Mouse (Mus musculus): Measurements from ENCODE around the gene Dcakd. TPM values are rescaled to one million over a fixed set of nuclear protein-coding genes. Genes with fewer than 3 reads are reported as not detected.
A peak's percentile ranks its signal among the peaks of the same experiment; 100 is the strongest.

The Dcakd gene
- total RNA-seq (2017) = 15.5 to 32.4 TPM (median 15.8 TPM) in 3 replicates

GRCm38 (mm10) chr11:103028176-103028891 is at the start of gene Dcakd, which contains the start of gene Nmt1:
Gene Dcakd, minus strand, starts transcription at chr11:103028333.
Gene Nmt1, plus strand, starts transcription at chr11:103028190.
- peak; percentile 85 for ATAC-seq (replicated peaks; ENCODE audit: insufficient number of reproducible peaks, low FRiP score, low TSS enrichment, poor library complexity, severe bottlenecking)

- no peak for ATAC-seq (replicated peaks; ENCODE audit: insufficient number of reproducible peaks, low FRiP score, low TSS enrichment, poor library complexity, severe bottlenecking)
Observed at GRCm38 (mm10) chr11:103076581-103076980, 48.4 kb upstream of the Dcakd start.

GRCm38 (mm10) chr11:103076010-103076409 is 47.9 kb upstream of the Dcakd start:
- ATAC-seq (replicated peaks; ENCODE audit: insufficient number of reproducible peaks, low FRiP score, low TSS enrichment, poor library complexity, severe bottlenecking) = no peak

- no peak for ATAC-seq (replicated peaks; ENCODE audit: insufficient number of reproducible peaks, low FRiP score, low TSS enrichment, poor library complexity, severe bottlenecking)
Observed at GRCm38 (mm10) chr11:103074796-103075323, 46.7 kb upstream of the Dcakd start.

GRCm38 (mm10) chr11:103074121-103074650 is 46.1 kb upstream of the Dcakd start:
- no peak for ATAC-seq (replicated peaks; ENCODE audit: insufficient number of reproducible peaks, low FRiP score, low TSS enrichment, poor library complexity, severe bottlenecking)

GRCm38 (mm10) chr11:103073671-103074070 is 45.5 kb upstream of the Dcakd start:
- ATAC-seq (replicated peaks; ENCODE audit: insufficient number of reproducible peaks, low FRiP score, low TSS enrichment, poor library complexity, severe bottlenecking) = no peak

GRCm38 (mm10) chr11:103070322-103070880 is 42.3 kb upstream of the Dcakd start:
- no peak for ATAC-seq (replicated peaks; ENCODE audit: insufficient number of reproducible peaks, low FRiP score, low TSS enrichment, poor library complexity, severe bottlenecking)

GRCm38 (mm10) chr11:103069731-103070130 is 41.6 kb upstream of the Dcakd start:
- no peak for ATAC-seq (replicated peaks; ENCODE audit: insufficient number of reproducible peaks, low FRiP score, low TSS enrichment, poor library complexity, severe bottlenecking)

- no peak for ATAC-seq (replicated peaks; ENCODE audit: insufficient number of reproducible peaks, low FRiP score, low TSS enrichment, poor library complexity, severe bottlenecking)
Observed at GRCm38 (mm10) chr11:103068884-103069283, 40.8 kb upstream of the Dcakd start.

- no peak for ATAC-seq (replicated peaks; ENCODE audit: insufficient number of reproducible peaks, low FRiP score, low TSS enrichment, poor library complexity, severe bottlenecking)
Observed at GRCm38 (mm10) chr11:103068272-103068671, 40.1 kb upstream of the Dcakd start.

- ATAC-seq (replicated peaks; ENCODE audit: insufficient number of reproducible peaks, low FRiP score, low TSS enrichment, poor library complexity, severe bottlenecking) = no peak
Observed at GRCm38 (mm10) chr11:103067457-103068001, 39.4 kb upstream of the Dcakd start.

GRCm38 (mm10) chr11:103067051-103067361 is 38.9 kb upstream of the Dcakd start:
- ATAC-seq (replicated peaks; ENCODE audit: insufficient number of reproducible peaks, low FRiP score, low TSS enrichment, poor library complexity, severe bottlenecking) = no peak

GRCm38 (mm10) chr11:103066191-103067050 is 38.3 kb upstream of the Dcakd start:
- no peak for ATAC-seq (replicated peaks; ENCODE audit: insufficient number of reproducible peaks, low FRiP score, low TSS enrichment, poor library complexity, severe bottlenecking)

GRCm38 (mm10) chr11:103058499-103059085 is 30.5 kb upstream of the Dcakd start:
- no peak for ATAC-seq (replicated peaks; ENCODE audit: insufficient number of reproducible peaks, low FRiP score, low TSS enrichment, poor library complexity, severe bottlenecking)

GRCm38 (mm10) chr11:103056636-103057035 is 28.5 kb upstream of the Dcakd start:
- no peak for ATAC-seq (replicated peaks; ENCODE audit: insufficient number of reproducible peaks, low FRiP score, low TSS enrichment, poor library complexity, severe bottlenecking)

GRCm38 (mm10) chr11:103054798-103055197 is 26.7 kb upstream of the Dcakd start:
- ATAC-seq (replicated peaks; ENCODE audit: insufficient number of reproducible peaks, low FRiP score, low TSS enrichment, poor library complexity, severe bottlenecking) = peak; percentile 47; the same call in 1 of the 2 replicates

GRCm38 (mm10) chr11:103053191-103054076 is 25.3 kb upstream of the Dcakd start:
- no peak for ATAC-seq (replicated peaks; ENCODE audit: insufficient number of reproducible peaks, low FRiP score, low TSS enrichment, poor library complexity, severe bottlenecking)

- no peak for ATAC-seq (replicated peaks; ENCODE audit: insufficient number of reproducible peaks, low FRiP score, low TSS enrichment, poor library complexity, severe bottlenecking)
Observed at GRCm38 (mm10) chr11:103052078-103052477, 23.9 kb upstream of the Dcakd start.
